Mouse (Mus musculus) heart, postnatal 14 days (tissue): ENCODE data around the gene Olfr497. TPM values are rescaled to one million over a fixed set of nuclear protein-coding genes. Genes with fewer than 3 reads are reported as not detected.

ENCODE experiments used
- DNase-seq, 2 experiments: peaks; one replicate each; pipeline ENCODE4 v3.0.0; 2021 to 2022
- intact Hi-C: fragments of 180-260 bp; cut with DNase I; formaldehyde crosslinking; loops from one replicate; pipeline ENCODE4 v1.15.1; 2025
- long read RNA-seq, 2 experiments: library from polyadenylated mRNA; stranded (forward); transcript quantifications; one replicate each; pipeline ENCODE4 v2.0.0; 2021
- total RNA-seq, 2 experiments: library from RNA; stranded (reverse); gene quantifications; 2 replicates each; pipeline ENCODE4 v1.2.3; 2021

Olfr497 gene
- not detected for total RNA-seq
- long read RNA-seq, experiment 1, result 0 reads
- long read RNA-seq, experiment 2, result 0 reads

DNA sequence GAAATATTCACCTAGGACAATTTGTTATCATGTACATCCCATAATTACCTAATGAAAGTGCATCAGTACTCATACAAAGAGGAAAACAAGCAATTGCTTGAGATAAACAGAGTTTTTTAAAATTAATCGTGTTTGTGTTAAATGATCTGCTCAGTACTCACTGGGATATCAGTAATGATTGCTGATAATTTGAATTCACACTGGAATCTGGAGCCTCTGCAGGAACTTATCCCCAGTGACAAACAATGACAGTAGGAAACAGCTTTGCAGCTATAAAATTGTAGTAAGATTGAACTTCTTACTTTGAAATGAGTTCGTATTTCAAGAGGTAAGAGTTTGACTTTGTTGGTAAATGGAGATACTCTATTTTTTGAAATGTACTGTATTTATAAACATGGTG lies at the start of gene Olfr497:
TSS of gene Olfr497 (plus strand) at position 301 of the 400 bp plus-strand sequence.
- no peak for DNase-seq
- intact Hi-C loops, result no loop called here

DNA sequence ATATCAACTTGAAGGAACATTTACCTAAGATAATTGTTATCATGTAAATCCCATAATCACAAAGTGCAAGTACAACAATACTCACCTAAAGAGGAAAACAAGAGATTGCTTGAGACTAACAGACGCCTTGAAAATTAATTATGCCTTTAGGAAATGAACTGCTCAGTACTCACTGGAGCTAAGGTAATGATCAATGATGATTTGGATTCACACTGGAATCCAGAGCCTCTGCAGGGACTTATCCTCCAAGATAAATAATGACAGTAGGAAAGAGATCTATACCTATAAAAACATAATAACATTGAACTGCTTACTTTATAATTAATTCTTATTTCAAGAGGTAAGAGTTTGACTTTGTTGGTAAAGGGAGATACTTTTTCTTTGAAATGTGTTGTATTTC lies 27.4 kb upstream of the Olfr497 start, which contains the start of gene Olfr495:
TSS of gene Olfr495 (plus strand) at position 301 of the 400 bp plus-strand sequence.
- intact Hi-C loops, result no loop called here
- no peak for DNase-seq

DNA sequence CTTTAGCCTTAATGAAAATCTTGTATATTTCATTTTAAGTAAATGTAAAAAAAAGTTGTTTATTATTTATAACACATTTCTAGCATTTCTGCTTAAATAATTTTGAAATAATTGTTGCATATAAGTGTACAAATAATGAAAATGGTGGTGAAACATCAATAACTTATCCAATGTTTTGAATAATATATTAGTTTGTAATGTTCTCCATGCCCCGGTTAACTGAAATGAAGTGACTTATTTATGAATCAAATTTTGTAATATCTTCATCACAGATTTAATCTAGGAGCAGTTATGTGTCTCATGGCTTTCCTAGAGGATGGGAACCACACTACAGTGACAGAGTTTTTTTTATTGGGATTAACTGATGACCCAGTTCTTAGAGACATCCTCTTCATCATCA lies 44.8 kb downstream of the Olfr497 start, which contains the start of gene Olfr498:
TSS of gene Olfr498 (plus strand) at position 301 of the 400 bp plus-strand sequence.
- no peak for DNase-seq
- intact Hi-C loops, result no loop called here

Other genes starting within 250 kb of the Olfr497 start
- gene Olfr486, start 247.7 kb upstream of the Olfr497 start, total RNA-seq, result not detected
- not detected for gene Olfr487, start 205.8 kb upstream of the Olfr497 start, total RNA-seq
- not detected for gene Olfr488, start 162.1 kb upstream of the Olfr497 start, total RNA-seq
- gene Olfr490, start 131.5 kb upstream of the Olfr497 start, total RNA-seq, result not detected
- gene Olfr491, start 107.0 kb upstream of the Olfr497 start, total RNA-seq, result not detected
- not detected for gene Olfr492, start 96.7 kb upstream of the Olfr497 start, total RNA-seq
- gene Olfr493, start 73.4 kb upstream of the Olfr497 start, total RNA-seq, result not detected
- not detected for gene Olfr494, start 55.1 kb upstream of the Olfr497 start, total RNA-seq
- gene Olfr495, start 27.3 kb upstream of the Olfr497 start, total RNA-seq, result not detected
- gene Olfr498, start 44.9 kb downstream of the Olfr497 start, total RNA-seq, result not detected
- not detected for gene Olfr502, start 104.6 kb downstream of the Olfr497 start, total RNA-seq
- gene Olfr503, start 124.1 kb downstream of the Olfr497 start, total RNA-seq, result not detected
- not detected for gene Olfr504, start 145.4 kb downstream of the Olfr497 start, total RNA-seq
- not detected for gene Olfr506, start 190.4 kb downstream of the Olfr497 start, total RNA-seq
- gene Olfr507, start 201.4 kb downstream of the Olfr497 start, total RNA-seq, result not detected
- not detected for gene Olfr508, start 209.6 kb downstream of the Olfr497 start, total RNA-seq
- gene Olfr509, start 231.5 kb downstream of the Olfr497 start, total RNA-seq, result not detected
- gene Olfr510, start 246.0 kb downstream of the Olfr497 start, total RNA-seq, result not detected